Mouse (Mus musculus): ENCODE measurements around the gene Aaed1. TPM values are rescaled to one million over a fixed set of nuclear protein-coding genes. Genes with fewer than 3 reads are reported as not detected.

The Aaed1 gene
- polyA plus RNA-seq, 1 experiment from 2014 or later, result 37.3 TPM

DNA sequence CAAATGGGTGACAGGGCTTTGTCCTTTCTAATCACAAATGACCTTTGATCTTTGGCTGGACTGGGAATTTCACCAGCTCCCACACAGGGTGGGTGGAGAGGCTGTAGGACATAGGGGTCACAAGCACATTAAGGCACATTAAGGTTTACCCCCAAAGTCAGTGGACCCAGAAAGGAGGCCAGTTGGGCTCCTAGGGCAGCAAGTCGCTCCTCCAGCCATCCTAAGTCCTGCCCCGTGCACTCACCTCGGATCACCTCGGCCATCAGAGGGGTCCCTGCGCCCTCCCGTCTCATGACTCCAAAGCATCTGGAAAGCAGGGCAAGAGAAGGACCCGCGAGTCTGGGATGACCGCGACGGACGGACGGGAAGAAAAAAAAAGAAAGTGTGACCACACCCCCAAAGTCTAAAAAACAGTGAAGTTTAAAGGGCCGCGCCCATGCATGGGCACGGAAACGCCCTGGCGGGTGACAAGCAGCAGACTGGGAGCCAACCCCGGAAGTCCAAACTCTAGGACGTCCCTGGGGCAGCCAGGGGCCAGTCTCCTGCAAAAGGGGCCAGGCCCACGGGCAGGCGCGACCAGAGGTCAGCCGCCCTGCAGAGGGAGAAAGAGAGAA lies 64.2 kb downstream of the Aaed1 start:
- ATAC-seq, result peak; percentile 98
- Histone ChIP-seq H3K27me3 (replicated peaks; ENCODE audit: control insufficient read depth, insufficient read depth, low read length) (no peaks in the 10 kb centered on the region), H3K9ac (ENCODE audit: low read depth, low read length) (peak overlapping the region; percentile 77), H3K27ac (ENCODE audit: low read length) (peak overlapping the region; percentile 72), H3K4me3 (ENCODE audit: low read length) (peak overlapping the region; percentile 63), H3K36me3 (ENCODE audit: control insufficient read depth, insufficient read depth, low read length) (no peaks in the 10 kb centered on the region), H3K9me3 (ENCODE audit: control insufficient read depth, low read length) (no peaks in the 10 kb centered on the region), H3K4me2 (ENCODE audit: low read depth, low read length) (peak overlapping the region; percentile 80), H3K4me1 (ENCODE audit: control insufficient read depth, insufficient read depth, low read length) (peaks cover 5% of the 10 kb centered on the region; the same call in 1 of the 2 replicates)
- 3% methylated on average over 24 of the region's 24 CpGs for WGBS

DNA sequence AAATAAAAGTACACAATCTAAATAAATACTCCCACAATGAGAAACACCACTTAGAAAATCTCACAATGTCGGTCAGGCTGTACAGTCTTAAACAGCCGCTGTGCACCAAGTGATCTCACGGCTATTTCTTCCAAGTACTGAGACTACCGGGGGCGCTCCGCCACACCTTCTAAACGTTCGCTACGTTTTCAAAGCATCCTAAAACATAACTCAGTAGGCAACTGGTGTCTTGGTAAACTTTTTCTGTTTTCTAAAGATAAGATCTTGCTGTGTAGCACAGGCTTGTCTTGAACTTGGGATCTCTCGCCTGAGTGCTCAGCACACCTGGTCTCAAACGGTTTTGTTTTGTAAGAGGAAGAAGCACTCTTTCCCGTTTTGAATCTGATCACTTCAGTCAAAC lies 66.4 kb downstream of the Aaed1 start:
- no peak for ATAC-seq
- no peak overlapping the region for H3K4me2 ChIP-seq (ENCODE audit: low read depth, low read length)
- no peaks in the 10 kb centered on the region for H3K9me3 ChIP-seq (ENCODE audit: control insufficient read depth, low read length)
- no peak overlapping the region for H3K27ac ChIP-seq (ENCODE audit: low read length)
- no peaks in the 10 kb centered on the region for H3K36me3 ChIP-seq (ENCODE audit: control insufficient read depth, insufficient read depth, low read length)
- H3K4me3 ChIP-seq (ENCODE audit: low read length), result no peak overlapping the region
- H3K4me1 ChIP-seq (ENCODE audit: control insufficient read depth, insufficient read depth, low read length), result peaks cover 3% of the 10 kb centered on the region; the same call in 1 of the 2 replicates
- H3K27me3 ChIP-seq (replicated peaks; ENCODE audit: control insufficient read depth, insufficient read depth, low read length), result no peaks in the 10 kb centered on the region
- no peak overlapping the region for H3K9ac ChIP-seq (ENCODE audit: low read depth, low read length)
- WGBS, result 81% methylated on average over 12 of the region's 12 CpGs

DNA sequence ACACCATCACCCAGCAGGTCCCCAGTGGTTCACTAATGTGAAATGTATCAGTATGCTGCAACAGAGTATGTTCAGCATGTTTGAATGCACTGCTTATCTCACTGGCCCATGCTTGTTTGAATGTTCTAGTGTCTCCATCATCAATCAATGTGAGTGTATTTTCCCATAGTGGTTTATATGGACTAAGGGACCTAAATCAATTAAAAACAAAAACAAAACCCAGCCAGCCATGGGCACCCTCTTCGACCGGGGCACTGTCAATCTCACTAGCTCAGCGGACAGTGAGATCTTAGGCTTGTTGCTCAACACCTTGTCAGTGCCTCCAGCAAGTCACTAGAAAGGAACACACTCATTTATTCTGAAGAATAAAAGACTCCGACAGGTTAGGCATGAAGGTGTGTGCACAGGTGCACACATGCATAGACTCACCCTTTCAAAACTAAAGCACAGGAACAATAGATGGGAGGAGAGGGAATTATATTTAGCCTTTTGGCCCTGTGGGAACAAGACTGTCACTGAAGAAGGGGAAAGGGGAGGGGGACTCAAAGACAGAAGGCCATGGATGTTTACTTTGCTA lies 67.7 kb downstream of the Aaed1 start:
- H3K4me3 ChIP-seq (ENCODE audit: low read length), result no peak overlapping the region
- WGBS, result 83% methylated on average over 4 of the region's 4 CpGs
- no peaks in the 10 kb centered on the region for H3K9me3 ChIP-seq (ENCODE audit: control insufficient read depth, low read length)
- H3K9ac ChIP-seq (ENCODE audit: low read depth, low read length), result no peak overlapping the region
- no peak for ATAC-seq
- no peak overlapping the region for H3K4me2 ChIP-seq (ENCODE audit: low read depth, low read length)
- peaks cover 3% of the 10 kb centered on the region; the same call in 1 of the 2 replicates for H3K4me1 ChIP-seq (ENCODE audit: control insufficient read depth, insufficient read depth, low read length)
- H3K36me3 ChIP-seq (ENCODE audit: control insufficient read depth, insufficient read depth, low read length), result no peaks in the 10 kb centered on the region
- no peaks in the 10 kb centered on the region for H3K27me3 ChIP-seq (replicated peaks; ENCODE audit: control insufficient read depth, insufficient read depth, low read length)
- H3K27ac ChIP-seq (ENCODE audit: low read length), result no peak overlapping the region

DNA sequence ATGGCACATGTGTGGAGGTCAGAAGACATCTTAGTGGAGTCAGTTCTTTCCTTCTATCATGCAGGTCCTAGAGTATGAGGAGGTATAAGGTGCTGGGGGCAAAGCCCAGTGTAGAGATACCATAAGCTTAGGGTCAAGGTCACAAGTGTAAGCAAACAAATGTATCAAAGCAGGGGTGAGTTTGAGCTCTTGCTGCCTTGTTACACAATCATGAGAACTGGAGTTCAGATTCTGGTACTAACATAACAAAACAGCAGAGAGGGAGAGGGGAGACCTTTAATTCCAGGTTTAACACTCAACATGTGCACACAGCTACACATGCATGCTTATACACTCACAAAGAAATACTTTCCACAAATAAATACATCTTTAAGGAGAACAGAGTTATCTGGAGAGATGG lies 69.8 kb downstream of the Aaed1 start:
- no peaks in the 10 kb centered on the region for H3K9me3 ChIP-seq (ENCODE audit: control insufficient read depth, low read length)
- H3K9ac ChIP-seq (ENCODE audit: low read depth, low read length), result no peak overlapping the region
- no peak overlapping the region for H3K4me2 ChIP-seq (ENCODE audit: low read depth, low read length)
- H3K27me3 ChIP-seq (replicated peaks; ENCODE audit: control insufficient read depth, insufficient read depth, low read length), result no peaks in the 10 kb centered on the region
- no peaks in the 10 kb centered on the region for H3K4me1 ChIP-seq (ENCODE audit: control insufficient read depth, insufficient read depth, low read length)
- no peak for ATAC-seq
- no peak overlapping the region for H3K4me3 ChIP-seq (ENCODE audit: low read length)
- H3K36me3 ChIP-seq (ENCODE audit: control insufficient read depth, insufficient read depth, low read length), result no peaks in the 10 kb centered on the region
- no peak overlapping the region for H3K27ac ChIP-seq (ENCODE audit: low read length)

DNA sequence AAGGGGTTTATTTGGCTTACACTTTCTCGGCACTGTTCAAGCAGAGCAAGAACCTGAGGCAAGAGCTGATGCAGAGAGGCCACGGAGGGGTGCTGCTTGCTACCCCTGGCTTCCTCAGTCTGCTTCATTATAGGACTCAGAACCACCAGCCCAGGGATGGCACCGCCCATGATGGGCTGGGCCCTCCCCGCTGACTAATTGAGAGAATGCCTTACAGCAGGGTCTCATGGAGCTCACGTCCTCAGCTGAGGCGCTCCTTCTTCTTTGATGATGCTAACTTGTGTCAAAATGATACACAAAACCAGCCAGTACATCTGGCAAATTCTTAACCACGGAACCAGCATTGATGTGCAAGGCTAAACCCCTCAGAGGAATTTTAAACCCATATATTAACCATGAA lies 71.9 kb downstream of the Aaed1 start:
- no peaks in the 10 kb centered on the region for H3K36me3 ChIP-seq (ENCODE audit: control insufficient read depth, insufficient read depth, low read length)
- peaks cover 2% of the 10 kb centered on the region; the same call in 1 of the 2 replicates for H3K4me1 ChIP-seq (ENCODE audit: control insufficient read depth, insufficient read depth, low read length)
- no peak overlapping the region for H3K4me3 ChIP-seq (ENCODE audit: low read length)
- 72% methylated on average over 7 of the region's 7 CpGs for WGBS
- no peak overlapping the region for H3K4me2 ChIP-seq (ENCODE audit: low read depth, low read length)
- H3K9me3 ChIP-seq (ENCODE audit: control insufficient read depth, low read length), result no peaks in the 10 kb centered on the region
- H3K27me3 ChIP-seq (replicated peaks; ENCODE audit: control insufficient read depth, insufficient read depth, low read length), result no peaks in the 10 kb centered on the region
- no peak overlapping the region for H3K27ac ChIP-seq (ENCODE audit: low read length)
- no peak for ATAC-seq
- no peak overlapping the region for H3K9ac ChIP-seq (ENCODE audit: low read depth, low read length)

DNA sequence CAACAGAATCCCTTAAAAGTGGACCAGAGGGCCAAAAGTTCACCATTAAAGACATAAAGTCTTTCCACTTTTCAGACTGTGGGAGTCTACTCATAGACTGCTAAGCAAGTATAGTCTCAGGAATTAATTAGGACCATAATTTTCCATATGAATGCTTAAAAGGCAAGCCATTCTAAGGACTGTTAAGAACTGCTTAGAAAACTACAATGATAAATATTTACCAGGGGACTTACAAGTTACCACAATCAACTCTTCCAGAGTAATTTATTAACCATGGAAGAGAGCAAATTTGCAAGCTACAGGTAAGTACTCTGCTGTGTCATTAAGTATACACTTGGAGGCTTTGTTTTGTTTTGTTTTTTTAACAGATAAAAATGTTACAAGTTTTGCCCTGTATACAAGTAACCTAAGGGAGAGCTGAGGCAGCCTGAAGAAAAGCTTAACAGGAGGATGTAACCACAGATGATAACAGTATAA lies 74.8 kb downstream of the Aaed1 start:
- Histone ChIP-seq H3K27ac (ENCODE audit: low read length) (no peak overlapping the region), H3K9me3 (ENCODE audit: control insufficient read depth, low read length) (no peaks in the 10 kb centered on the region), H3K9ac (ENCODE audit: low read depth, low read length) (no peak overlapping the region), H3K4me2 (ENCODE audit: low read depth, low read length) (no peak overlapping the region), H3K36me3 (ENCODE audit: control insufficient read depth, insufficient read depth, low read length) (no peaks in the 10 kb centered on the region), H3K4me3 (ENCODE audit: low read length) (no peak overlapping the region), H3K4me1 (ENCODE audit: control insufficient read depth, insufficient read depth, low read length) (peaks cover 2% of the 10 kb centered on the region; the same call in 1 of the 2 replicates), H3K27me3 (replicated peaks; ENCODE audit: control insufficient read depth, insufficient read depth, low read length) (no peaks in the 10 kb centered on the region)
- no peak for ATAC-seq

DNA sequence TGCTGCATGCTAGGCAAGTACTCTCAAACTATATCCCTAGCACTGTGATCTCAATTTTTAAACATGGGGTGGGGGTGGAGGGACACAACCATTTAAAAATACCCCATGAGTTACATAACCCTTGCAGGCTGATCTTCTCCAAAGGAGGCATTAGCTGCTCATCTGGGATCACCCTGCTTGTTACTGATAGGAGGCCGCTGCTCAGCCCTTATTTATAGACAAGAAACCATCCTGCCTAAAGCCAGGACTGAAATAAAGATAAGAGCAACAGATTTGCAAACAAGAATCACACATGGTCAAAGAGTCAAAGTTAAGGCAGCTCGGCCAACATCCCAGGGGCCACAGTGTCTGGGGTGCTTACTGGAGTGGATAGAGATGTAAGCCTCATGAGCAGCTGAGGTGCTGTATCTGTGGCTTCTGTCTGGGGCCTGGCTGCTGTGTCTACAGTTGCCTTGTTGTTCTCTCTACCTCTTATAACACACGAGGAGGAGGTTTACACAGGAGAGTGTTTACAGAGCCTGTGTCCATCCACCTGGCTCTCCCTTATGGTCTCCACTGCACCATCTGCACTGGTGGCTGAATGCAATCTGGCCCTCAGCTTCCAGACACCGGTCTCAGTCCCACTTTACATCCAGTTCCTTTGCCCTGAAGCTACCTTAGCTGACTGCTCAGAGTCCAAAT lies 75.4 kb downstream of the Aaed1 start:
- H3K9me3 ChIP-seq (ENCODE audit: control insufficient read depth, low read length), result no peaks in the 10 kb centered on the region
- peaks cover 2% of the 10 kb centered on the region; the same call in 1 of the 2 replicates for H3K4me1 ChIP-seq (ENCODE audit: control insufficient read depth, insufficient read depth, low read length)
- peak; percentile 48; the same call in 1 of the 2 replicates for ATAC-seq
- H3K36me3 ChIP-seq (ENCODE audit: control insufficient read depth, insufficient read depth, low read length), result no peaks in the 10 kb centered on the region
- H3K27me3 ChIP-seq (replicated peaks; ENCODE audit: control insufficient read depth, insufficient read depth, low read length), result no peaks in the 10 kb centered on the region
- H3K9ac ChIP-seq (ENCODE audit: low read depth, low read length), result no peak overlapping the region
- no peak overlapping the region for H3K27ac ChIP-seq (ENCODE audit: low read length)
- WGBS, result 38% methylated on average over 4 of the region's 4 CpGs
- H3K4me2 ChIP-seq (ENCODE audit: low read depth, low read length), result no peak overlapping the region
- no peak overlapping the region for H3K4me3 ChIP-seq (ENCODE audit: low read length)

DNA sequence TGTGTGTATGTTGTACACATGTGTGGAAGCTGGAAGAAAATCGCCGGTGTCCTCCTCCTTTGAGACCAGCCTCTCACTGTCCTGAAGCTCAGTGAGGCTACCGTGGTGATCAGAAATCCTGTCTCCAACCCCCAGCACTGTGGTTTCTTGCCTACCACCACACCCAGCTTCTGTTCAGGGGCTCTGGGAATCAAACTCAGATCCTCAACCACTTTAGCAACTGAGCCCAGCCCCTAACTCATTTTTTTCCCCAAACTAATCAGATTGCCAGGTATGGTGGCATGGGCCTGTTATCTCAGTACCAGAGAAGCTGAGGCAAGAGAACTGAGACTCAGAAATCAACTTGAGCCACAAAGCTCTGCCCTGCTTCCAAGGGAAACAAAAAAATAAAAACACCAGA lies 76.7 kb downstream of the Aaed1 start:
- Histone ChIP-seq H3K27ac (ENCODE audit: low read length) (no peak overlapping the region), H3K4me2 (ENCODE audit: low read depth, low read length) (no peak overlapping the region), H3K27me3 (replicated peaks; ENCODE audit: control insufficient read depth, insufficient read depth, low read length) (no peaks in the 10 kb centered on the region), H3K9me3 (ENCODE audit: control insufficient read depth, low read length) (no peaks in the 10 kb centered on the region), H3K4me3 (ENCODE audit: low read length) (no peak overlapping the region), H3K9ac (ENCODE audit: low read depth, low read length) (no peak overlapping the region), H3K36me3 (ENCODE audit: control insufficient read depth, insufficient read depth, low read length) (no peaks in the 10 kb centered on the region), H3K4me1 (ENCODE audit: control insufficient read depth, insufficient read depth, low read length) (peaks cover 2% of the 10 kb centered on the region; the same call in 1 of the 2 replicates)
- ATAC-seq, result no peak
- WGBS, result 62% methylated on average over 3 of the region's 3 CpGs

DNA sequence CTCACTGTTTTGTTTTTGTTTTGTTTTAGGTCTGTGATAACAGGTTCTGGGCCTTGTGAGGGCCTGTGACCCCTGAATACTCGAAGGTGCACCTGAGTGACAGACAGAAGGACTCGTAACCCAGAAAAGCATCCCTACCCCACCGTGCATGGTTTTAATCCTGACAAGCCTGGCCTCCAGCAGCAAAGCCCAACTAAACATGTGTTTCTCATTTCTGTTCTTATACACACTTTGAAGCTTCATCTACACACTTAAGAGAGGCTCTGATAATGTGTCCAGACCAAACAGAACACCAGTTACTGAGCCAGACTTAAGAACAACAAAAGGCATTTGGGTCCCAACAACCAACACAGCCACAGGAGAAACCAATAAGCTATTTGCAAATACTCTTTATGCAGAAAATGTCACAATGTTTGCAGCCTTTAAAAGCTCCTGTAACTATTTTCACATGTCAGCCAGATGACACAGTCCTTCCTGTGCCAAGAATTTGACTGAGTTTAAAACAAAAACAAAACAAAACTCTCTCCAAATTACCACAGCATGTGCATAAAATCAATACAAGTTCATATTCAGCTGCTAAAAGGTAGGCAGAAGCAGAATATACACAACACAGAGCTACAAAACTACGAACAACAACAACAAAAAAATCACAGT lies 77.3 kb downstream of the Aaed1 start:
- Histone ChIP-seq H3K9me3 (ENCODE audit: control insufficient read depth, low read length) (no peaks in the 10 kb centered on the region), H3K36me3 (ENCODE audit: control insufficient read depth, insufficient read depth, low read length) (no peaks in the 10 kb centered on the region), H3K27ac (ENCODE audit: low read length) (no peak overlapping the region), H3K4me3 (ENCODE audit: low read length) (no peak overlapping the region), H3K4me1 (ENCODE audit: control insufficient read depth, insufficient read depth, low read length) (peaks cover 2% of the 10 kb centered on the region; the same call in 1 of the 2 replicates), H3K4me2 (ENCODE audit: low read depth, low read length) (no peak overlapping the region), H3K9ac (ENCODE audit: low read depth, low read length) (no peak overlapping the region), H3K27me3 (replicated peaks; ENCODE audit: control insufficient read depth, insufficient read depth, low read length) (no peaks in the 10 kb centered on the region)
- 55% methylated on average over 4 of the region's 4 CpGs for WGBS
- no peak for ATAC-seq

All from intestine, embryonic 16.5 days (tissue).